ENCODE assay signal across 8 mouse cellular contexts in genomic region chr7:38184786-38185185, GRCm38 (mm10). TPM values are rescaled to one million over a fixed set of nuclear protein-coding genes. Genes with fewer than 3 reads are reported as not detected.
DNase-seq lines count a peak whose midpoint lies in the region; ATAC-seq lines count a peak whose summit lies in the region.

No protein-coding gene starts in this region.

- H3K9ac ChIP-seq in heart, embryonic 15.5 days = no peak overlapping the region
- peak overlapping the region; percentile 87; the same call in 1 of the 2 replicates for H3K9ac ChIP-seq in neural tube, embryonic 13.5 days
- no peak overlapping the region for H3K9ac ChIP-seq in hindbrain, embryonic 15.5 days
- peak overlapping the region; percentile 68; the same call in 1 of the 2 replicates for H3K9ac ChIP-seq in neural tube, embryonic 15.5 days (replicated peaks)

- H3K9me3 ChIP-seq in heart, embryonic 15.5 days (replicated peaks) = no peaks in the 10 kb centered on the region
- H3K9me3 ChIP-seq in neural tube, embryonic 13.5 days = no peaks in the 10 kb centered on the region
- H3K9me3 ChIP-seq in hindbrain, embryonic 15.5 days = no peaks in the 10 kb centered on the region
- no peaks in the 10 kb centered on the region for H3K9me3 ChIP-seq in neural tube, embryonic 15.5 days (replicated peaks)

- no peak overlapping the region for H3K27ac ChIP-seq in heart, embryonic 15.5 days
- no peak overlapping the region for H3K27ac ChIP-seq in neural tube, embryonic 13.5 days (replicated peaks)
- H3K27ac ChIP-seq in hindbrain, embryonic 15.5 days (replicated peaks) = no peak overlapping the region
- no peak overlapping the region for H3K27ac ChIP-seq in neural tube, embryonic 15.5 days (replicated peaks)

- 85% methylated on average over 6 of the region's 6 CpGs for WGBS in heart, embryonic 15.5 days
- 86% methylated on average over 6 of the region's 6 CpGs for WGBS in neural tube, embryonic 13.5 days
- 87% methylated on average over 6 of the region's 6 CpGs for WGBS in hindbrain, embryonic 15.5 days
- 88% methylated on average over 6 of the region's 6 CpGs for WGBS in neural tube, embryonic 15.5 days

- no peak for ATAC-seq in heart, embryonic 15.5 days (replicated peaks; ENCODE audit: insufficient number of reproducible peaks, insufficient read depth, low FRiP score, low read depth)
- ATAC-seq in neural tube, embryonic 13.5 days (ENCODE audit: low read depth) = no peak
- no peak for ATAC-seq in hindbrain, embryonic 15.5 days (ENCODE audit: low FRiP score, low read depth)
- no peak for ATAC-seq in neural tube, embryonic 15.5 days (ENCODE audit: low FRiP score)
- no peak for ATAC-seq in megakaryocyte progenitor cell, adult 5-6 weeks (replicated peaks; ENCODE audit: poor library complexity)

- H3K4me3 ChIP-seq in heart, embryonic 15.5 days = peak overlapping the region; percentile 70; the same call in 1 of the 2 replicates
- no peak overlapping the region for H3K4me3 ChIP-seq in neural tube, embryonic 13.5 days
- no peak overlapping the region; the same call in 1 of the 2 replicates for H3K4me3 ChIP-seq in hindbrain, embryonic 15.5 days
- peak overlapping the region; percentile 60; the same call in 1 of the 2 replicates for H3K4me3 ChIP-seq in neural tube, embryonic 15.5 days (replicated peaks)

- no peaks in the 10 kb centered on the region for H3K36me3 ChIP-seq in heart, embryonic 15.5 days
- H3K36me3 ChIP-seq in neural tube, embryonic 13.5 days = peaks cover 11% of the 10 kb centered on the region; the same call in 1 of the 2 replicates
- H3K36me3 ChIP-seq in hindbrain, embryonic 15.5 days = no peaks in the 10 kb centered on the region
- peaks cover 8% of the 10 kb centered on the region; the same call in 1 of the 2 replicates for H3K36me3 ChIP-seq in neural tube, embryonic 15.5 days

- DNase-seq in heart, postnatal 36 days = no peak
- no peak for DNase-seq in neural tube, embryonic 10.5 days (ENCODE audit: extremely low spot score, low spot score)
- no peak for DNase-seq in layer of hippocampus, postnatal 10 days (ENCODE audit: low spot score in 2 of 2)

- no peaks in the 10 kb centered on the region for H3K27me3 ChIP-seq in heart, embryonic 15.5 days
- no peaks in the 10 kb centered on the region for H3K27me3 ChIP-seq in neural tube, embryonic 13.5 days
- no peaks in the 10 kb centered on the region for H3K27me3 ChIP-seq in hindbrain, embryonic 15.5 days
- H3K27me3 ChIP-seq in neural tube, embryonic 15.5 days (replicated peaks) = no peaks in the 10 kb centered on the region

- H3K4me1 ChIP-seq in heart, embryonic 15.5 days (replicated peaks) = peaks cover 16% of the 10 kb centered on the region
- peaks cover 22% of the 10 kb centered on the region for H3K4me1 ChIP-seq in neural tube, embryonic 13.5 days (replicated peaks)
- H3K4me1 ChIP-seq in hindbrain, embryonic 15.5 days (replicated peaks) = peaks cover 17% of the 10 kb centered on the region
- H3K4me1 ChIP-seq in neural tube, embryonic 15.5 days = peaks cover 24% of the 10 kb centered on the region

- intact Hi-C loops in heart, postnatal 36 days (cut with DNase I) = no loop called here

- peak overlapping the region; percentile 86 for H3K4me2 ChIP-seq in heart, embryonic 15.5 days
- H3K4me2 ChIP-seq in neural tube, embryonic 13.5 days = peak overlapping the region; percentile 78
- H3K4me2 ChIP-seq in hindbrain, embryonic 15.5 days = peak overlapping the region; percentile 85
- peak overlapping the region; percentile 86 for H3K4me2 ChIP-seq in neural tube, embryonic 15.5 days

RNA-seq across cellular contexts. Expression of gene 1600014C10Rik, which starts 1.8 kb away (rescaled TPM):
- 14.9 and 20.4 TPM in 2 replicates for polyA plus RNA-seq in heart, embryonic 15.5 days (2015; fragmentation: Nextera tagmentation; extraction: Ambion mirVana)
- 10 to 100 TPM; 29.2 to 34.7 TPM for total RNA-seq in heart, postnatal 36 days (2021)
- 27.5 and 29.1 TPM in 2 replicates for polyA plus RNA-seq in neural tube, embryonic 13.5 days (2015; fragmentation: Nextera tagmentation; extraction: Ambion mirVana)
- 30.8 and 31.1 TPM in 2 replicates for polyA plus RNA-seq in hindbrain, embryonic 15.5 days (2015; fragmentation: Nextera tagmentation; extraction: Ambion mirVana)
- 32.0 and 36.2 TPM in 2 replicates for polyA plus RNA-seq in neural tube, embryonic 15.5 days (2015; fragmentation: Nextera tagmentation; extraction: Ambion mirVana)
- 10 to 100 TPM; 17.6 to 19.7 TPM for total RNA-seq in layer of hippocampus, postnatal 10 days (2021)
- total RNA-seq in megakaryocyte progenitor cell, adult 5-6 weeks (2015) = 18.8 and 19.5 TPM in 2 replicates
- total RNA-seq in megakaryocyte progenitor cell, adult 5-6 weeks (2017) = 22.7 and 29.4 TPM in 2 replicates

RNA-seq across cellular contexts. Expression of gene Plekhf1, which starts 43.0 kb away (rescaled TPM):
- 5.4 and 6.4 TPM in 2 replicates for polyA plus RNA-seq in heart, embryonic 15.5 days (2015; fragmentation: Nextera tagmentation; extraction: Ambion mirVana)
- 1 to 10 TPM; 8.9 to 9.3 TPM for total RNA-seq in heart, postnatal 36 days (2021)
- polyA plus RNA-seq in neural tube, embryonic 13.5 days (2015; fragmentation: Nextera tagmentation; extraction: Ambion mirVana) = 0.71 and 0.91 TPM in 2 replicates
- 0.76 and 0.88 TPM in 2 replicates for polyA plus RNA-seq in hindbrain, embryonic 15.5 days (2015; fragmentation: Nextera tagmentation; extraction: Ambion mirVana)
- 0.75 and 1.4 TPM in 2 replicates for polyA plus RNA-seq in neural tube, embryonic 15.5 days (2015; fragmentation: Nextera tagmentation; extraction: Ambion mirVana)
- total RNA-seq in layer of hippocampus, postnatal 10 days (2021) = 1 to 10 TPM; 1.3 to 1.8 TPM
- total RNA-seq in megakaryocyte progenitor cell, adult 5-6 weeks (2015) = 0.56 and 0.94 TPM in 2 replicates
- total RNA-seq in megakaryocyte progenitor cell, adult 5-6 weeks (2017) = 0.46 and 1.1 TPM in 2 replicates

Comparison
In these comparisons a context has a peak if more than half of its experiments do, and no peak if none do; other contexts are left out.
1. H3K4me3 ChIP-seq: peak in heart, embryonic 15.5 days (single experiment) and neural tube, embryonic 15.5 days (single experiment); none in neural tube, embryonic 13.5 days (single experiment) and hindbrain, embryonic 15.5 days (single experiment).
2. H3K9ac ChIP-seq: peak in neural tube, embryonic 13.5 days (single experiment) and neural tube, embryonic 15.5 days (single experiment); none in heart, embryonic 15.5 days (single experiment) and hindbrain, embryonic 15.5 days (single experiment).
3. Peak in every context shown above with its lines, with median percentiles within 50 percentile points of each other: H3K4me2 ChIP-seq.